Mouse (Mus musculus) embryonic facial prominence, embryonic 13.5 days (tissue): ENCODE measurements around the gene Gpr139. TPM values are rescaled to one million over a fixed set of nuclear protein-coding genes. Genes with fewer than 3 reads are reported as not detected.

Source experiments
- polyA plus RNA-seq: library from polyadenylated mRNA; unstranded; fragments of >200 nt; fragmentation: Nextera tagmentation; extraction: Ambion mirVana; gene quantifications from 2 replicates; pipeline ENCODE4 v1.2.1, GENCODE M21; 2015

Gpr139 gene
- polyA plus RNA-seq, 1 experiment from 2014 or later = 0.04 TPM

Other genes starting within 250 kb of the Gpr139 start
- gene Gprc5b, start 189.4 kb downstream of the Gpr139 start, polyA plus RNA-seq = 9.7 and 11.5 TPM in 2 replicates